Mouse (Mus musculus) A20 (cell line): ENCODE results near the gene Crim1.

ENCODE experiments used
- DNase-seq: peaks from one replicate; pipeline ENCODE4 v3.0.0-alpha.2; 2011; ENCODE audit warnings: low read depth, low spot score

Gene Crim1

GRCm38 (mm10) chr17:78286021-78286420 is 86.0 kb downstream of the Crim1 start:
- no peak for DNase-seq

DNA sequence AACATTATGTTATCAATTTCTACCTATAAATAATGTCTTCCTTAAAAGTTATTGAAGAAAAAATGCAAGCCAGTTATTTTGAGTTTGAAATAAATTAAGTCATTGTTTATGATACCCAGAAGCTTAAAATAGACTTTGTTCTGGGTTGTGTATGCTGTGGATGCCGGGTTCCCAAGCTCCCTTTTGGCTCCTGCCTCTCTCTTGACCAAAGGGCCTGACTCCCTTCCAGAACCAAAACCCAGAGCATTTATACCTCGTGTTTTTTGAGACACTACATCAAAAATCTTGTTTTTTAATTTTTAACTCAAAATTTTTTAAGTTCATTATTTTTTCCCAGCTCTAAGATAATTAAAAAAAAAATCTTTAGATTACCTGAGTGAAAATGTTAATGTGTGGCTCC is 87.3 kb downstream of the Crim1 start:
- DNase-seq: no peak

GRCm38 (mm10) chr17:78290153-78290876 is 90.3 kb downstream of the Crim1 start:
- DNase-seq: no peak

DNA sequence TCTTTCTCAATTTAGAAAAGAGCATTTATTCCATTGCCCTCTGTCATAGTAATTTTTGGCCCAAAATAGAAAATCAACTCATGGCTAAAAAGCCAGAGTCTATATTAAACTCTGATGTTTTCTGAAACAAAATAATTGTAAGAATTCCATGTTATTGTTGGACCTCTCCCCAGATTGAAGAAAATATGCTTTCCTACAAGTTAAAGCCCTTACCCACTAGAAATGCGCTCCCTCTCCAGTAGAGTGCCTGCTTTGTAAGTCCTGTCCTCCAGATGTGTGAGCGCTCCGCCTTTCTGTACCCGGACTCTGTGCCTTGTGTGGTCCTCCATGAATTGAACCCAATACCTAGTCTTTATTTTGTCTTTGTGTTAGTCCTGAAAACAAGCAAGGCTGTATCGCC is 91.0 kb downstream of the Crim1 start:
- DNase-seq: no peak

- no peak for DNase-seq
These were observed 92.3 kb downstream of the Crim1 start for GRCm38 (mm10) chr17:78292301-78292700.

- DNase-seq: no peak
These were observed 92.9 kb downstream of the Crim1 start for GRCm38 (mm10) chr17:78292827-78293488.

DNA sequence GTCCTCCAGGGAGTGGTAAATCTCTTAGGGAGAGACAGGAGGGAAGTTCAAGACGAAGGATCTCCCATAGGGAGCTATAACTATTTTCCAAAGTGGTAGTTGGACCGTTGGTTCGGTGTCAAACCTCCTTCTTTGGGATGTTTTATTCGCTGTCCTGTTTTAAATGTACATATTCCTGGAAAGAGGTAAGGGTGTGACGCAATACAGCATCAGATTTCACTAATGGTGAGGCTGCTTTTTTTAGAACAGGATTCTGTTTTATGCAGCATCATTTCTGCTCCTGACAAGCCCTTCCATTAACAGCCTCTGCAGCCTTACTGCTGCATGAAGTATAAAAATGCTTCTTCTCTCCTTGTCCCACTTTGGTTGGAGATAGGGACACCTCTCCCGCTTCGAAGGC is 95.9 kb downstream of the Crim1 start:
- DNase-seq: no peak

GRCm38 (mm10) chr17:78298140-78298539 is 98.1 kb downstream of the Crim1 start:
- no peak for DNase-seq

- DNase-seq: no peak
These were observed 99.0 kb downstream of the Crim1 start for GRCm38 (mm10) chr17:78298967-78299540.

DNA sequence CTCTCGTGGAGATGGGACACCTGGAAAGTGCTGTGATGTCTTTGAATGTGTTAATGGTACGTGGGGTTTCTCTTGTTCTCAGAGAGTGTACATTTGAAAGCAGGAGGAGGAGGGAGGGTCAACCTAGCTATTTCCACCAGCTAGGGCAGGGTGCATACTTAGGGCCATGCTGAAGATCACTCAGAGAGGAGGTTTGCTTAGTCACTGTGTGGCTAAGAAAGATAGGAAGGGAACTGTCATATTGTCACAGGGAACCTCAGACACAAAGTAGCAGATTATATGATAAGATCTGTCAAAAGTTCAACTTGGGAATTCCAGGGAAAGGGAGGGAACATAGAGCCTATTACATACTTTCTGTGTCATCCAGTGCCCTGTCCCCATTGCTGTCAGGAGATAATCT is 103.0 kb downstream of the Crim1 start:
- no peak for DNase-seq

- no peak for DNase-seq
These were observed 104.0 kb downstream of the Crim1 start for GRCm38 (mm10) chr17:78304059-78304458.

- DNase-seq: no peak
These were observed 106.4 kb downstream of the Crim1 start for GRCm38 (mm10) chr17:78306434-78306833.

DNA sequence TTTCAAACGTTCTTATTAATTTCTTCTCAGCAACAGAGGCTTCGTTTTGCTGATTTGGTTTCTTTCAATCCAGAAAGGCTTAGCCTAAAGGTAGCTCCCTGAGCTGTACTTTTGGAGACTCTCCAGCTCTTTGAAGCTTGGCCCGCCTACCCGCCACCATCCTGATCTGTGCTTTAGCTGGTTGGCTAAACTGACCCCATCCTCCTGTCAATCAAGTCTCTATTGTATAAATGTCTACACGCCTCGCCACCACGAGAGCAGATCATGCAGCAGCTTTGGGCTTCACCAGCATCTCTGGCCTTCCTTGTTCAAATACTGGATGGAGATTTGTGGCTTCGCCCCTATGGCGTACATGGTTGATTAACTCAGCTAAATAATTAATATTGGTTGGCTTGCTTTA is 108.2 kb downstream of the Crim1 start:
- DNase-seq: no peak

DNA sequence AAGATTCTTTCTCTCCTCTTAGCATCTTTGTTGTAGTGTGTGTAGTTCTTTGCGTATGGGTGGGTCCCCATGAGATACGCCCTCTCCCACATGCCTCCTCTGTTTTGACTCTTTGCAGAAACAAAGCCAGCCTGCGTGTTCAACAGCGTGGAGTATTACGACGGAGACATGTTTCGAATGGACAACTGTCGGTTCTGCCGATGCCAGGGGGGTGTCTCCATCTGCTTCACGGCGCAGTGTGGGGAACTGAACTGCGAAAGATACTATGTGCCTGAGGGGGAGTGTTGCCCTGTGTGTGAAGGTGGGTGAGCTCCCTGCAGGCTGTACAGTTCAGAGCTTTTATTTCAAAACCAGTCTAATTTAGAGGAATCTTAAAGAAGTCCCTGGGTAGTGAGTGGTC is 113.0 kb downstream of the Crim1 start:
- no peak for DNase-seq

GRCm38 (mm10) chr17:78313612-78314011 is 113.6 kb downstream of the Crim1 start:
- DNase-seq: no peak

DNA sequence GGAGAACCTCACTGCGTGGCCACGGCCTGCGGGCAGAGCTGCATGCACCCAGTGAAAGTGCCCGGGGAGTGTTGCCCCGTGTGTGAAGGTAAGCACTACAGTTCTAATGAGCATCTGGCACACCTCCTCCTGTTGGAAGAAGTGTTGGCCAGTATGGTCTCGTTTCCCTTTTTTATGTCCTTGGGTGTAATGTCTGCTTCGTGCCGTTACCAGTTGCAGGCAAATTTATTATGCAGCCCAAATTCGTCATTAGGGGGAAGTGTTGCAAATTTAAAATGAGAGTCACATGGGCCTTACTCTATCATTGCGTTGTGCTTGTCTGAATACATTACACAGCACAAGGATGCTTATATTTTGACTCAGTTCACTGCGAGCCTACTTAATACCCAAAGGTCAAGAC is 115.6 kb downstream of the Crim1 start:
- no peak for DNase-seq

DNA sequence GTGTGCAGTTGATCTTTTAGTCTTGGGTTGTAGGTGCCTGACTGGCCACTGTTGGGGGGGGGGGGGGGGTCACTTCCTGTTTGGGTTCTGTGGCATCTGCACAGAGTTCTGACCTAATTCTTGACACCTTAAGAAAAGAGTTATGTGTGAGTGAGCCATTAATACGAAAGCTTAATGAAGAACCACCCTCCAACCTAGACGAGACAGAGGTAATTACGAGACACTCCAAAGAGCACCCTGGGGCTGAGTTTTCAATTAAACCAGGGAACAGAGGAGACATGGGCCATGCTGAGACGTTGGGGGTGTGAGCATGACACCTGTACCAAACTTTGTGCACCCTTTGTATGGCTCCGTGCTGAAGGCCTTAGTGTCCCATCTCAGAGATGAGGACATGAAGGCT is 117.3 kb downstream of the Crim1 start:
- no peak for DNase-seq

DNA sequence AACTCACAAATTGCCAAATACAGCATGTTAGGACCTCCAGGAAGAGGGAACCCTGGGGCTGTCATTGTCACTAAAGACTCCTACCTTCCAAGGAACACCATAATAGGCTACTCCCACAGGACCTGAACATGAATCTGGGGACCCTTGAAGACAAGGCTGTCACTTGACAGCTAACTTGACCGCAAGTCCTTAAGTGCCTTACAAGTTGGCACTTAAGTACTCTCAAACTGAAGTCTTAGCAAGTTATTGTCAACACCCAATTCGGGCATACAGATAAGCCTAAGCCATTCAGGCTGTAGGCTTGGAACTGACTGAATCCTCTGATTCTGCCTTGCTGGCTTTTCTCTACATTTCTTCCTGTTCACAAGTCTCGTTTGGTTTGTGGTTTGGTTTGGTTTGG is 118.8 kb downstream of the Crim1 start:
- DNase-seq: no peak

DNA sequence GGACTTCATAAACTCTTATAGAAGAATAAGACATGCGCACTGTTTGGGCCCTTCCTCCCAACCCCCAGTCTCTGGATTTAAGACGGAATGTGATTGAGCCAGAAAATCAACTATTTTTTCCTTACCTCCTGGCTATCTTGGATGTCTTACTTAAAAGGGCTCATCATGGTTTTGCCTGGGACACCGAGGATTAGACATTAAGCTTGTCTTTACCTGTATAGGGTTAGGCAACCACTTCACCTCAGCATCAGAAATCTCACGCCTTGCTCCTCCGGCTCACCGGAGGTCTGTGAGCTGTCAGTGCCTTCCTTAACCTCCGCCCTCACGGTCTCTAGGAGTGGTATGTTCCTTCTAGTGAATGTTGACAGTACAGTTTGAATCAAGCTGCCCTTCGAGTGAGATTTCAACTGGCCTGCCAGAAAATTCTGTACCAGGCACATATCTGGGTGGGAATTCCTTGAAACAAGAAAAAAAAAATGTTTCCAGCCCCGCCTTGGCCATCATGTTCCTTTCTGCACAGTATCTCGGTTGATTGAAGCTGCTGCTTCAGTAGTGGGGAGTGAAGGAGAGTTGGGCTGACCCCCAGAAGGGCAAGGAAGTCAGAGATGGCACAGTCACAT is 121.3 kb downstream of the Crim1 start:
- no peak for DNase-seq

- DNase-seq: no peak
These were observed 122.6 kb downstream of the Crim1 start for GRCm38 (mm10) chr17:78322369-78323335.

DNA sequence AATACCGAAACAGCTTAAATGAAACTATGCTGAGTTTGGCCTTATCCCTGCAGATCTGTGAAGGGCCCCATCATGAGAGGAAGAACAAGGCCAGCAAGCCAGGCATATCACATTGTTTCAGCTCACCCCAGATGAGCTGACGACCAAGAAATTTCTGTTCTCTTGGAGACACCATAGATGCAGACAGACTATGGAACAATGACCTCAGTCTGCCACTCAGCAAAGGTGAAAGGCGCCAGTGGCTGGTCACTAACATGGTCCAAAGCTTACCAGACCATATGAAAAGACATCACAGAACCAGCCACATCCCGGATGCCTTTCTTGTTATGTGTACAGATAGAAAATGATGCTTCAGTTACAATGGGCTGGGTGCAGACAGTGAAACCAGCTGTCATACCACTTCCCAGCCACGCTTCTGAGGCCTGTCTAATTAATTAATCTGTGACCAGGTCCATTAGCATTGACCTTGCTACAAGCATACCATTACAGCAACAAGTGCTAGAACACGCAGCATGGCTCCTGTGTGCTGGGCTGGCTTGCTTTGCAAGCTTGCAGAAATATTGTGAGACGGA is 125.8 kb downstream of the Crim1 start:
- no peak for DNase-seq
